Mouse (Mus musculus) heart, embryonic 15.5 days (tissue): Measurements from ENCODE around the gene Nrros. TPM values are rescaled to one million over a fixed set of nuclear protein-coding genes. Genes with fewer than 3 reads are reported as not detected.

Experiments used
- ATAC-seq: fragments of 200-750 bp; cut with Nextera tagmentation; replicated peaks from 2 replicates; pipeline ENCODE4 v1.8.0; 2017; ENCODE audit warnings: low read depth, moderate TSS enrichment; ENCODE audit not compliant: insufficient number of reproducible peaks, insufficient read depth, low FRiP score
- H3K27ac ChIP-seq: fragments of 300-500 bp; sonication (generic); 2 replicates; pipeline ENCODE4 v1.5.1; 2015; ENCODE audit warnings: mild to moderate bottlenecking, inconsistent platforms
- H3K27me3 ChIP-seq: fragments of 300-500 bp; sonication (generic); 2 replicates; pipeline ENCODE4 v1.6.1; 2015; ENCODE audit warnings: inconsistent platforms
- H3K36me3 ChIP-seq: fragments of 300-500 bp; sonication (generic); 2 replicates; pipeline ENCODE4 v1.6.1; 2015; ENCODE audit warnings: mild to moderate bottlenecking, inconsistent platforms
- H3K4me1 ChIP-seq: fragments of 300-500 bp; sonication (generic); replicated peaks from 2 replicates; pipeline ENCODE4 v1.6.1; 2015; ENCODE audit warnings: inconsistent platforms
- H3K4me2 ChIP-seq: fragments of 300-500 bp; sonication (generic); 2 replicates; pipeline ENCODE4 v1.6.1; 2015; ENCODE audit warnings: inconsistent platforms, mild to moderate bottlenecking, moderate library complexity
- H3K4me3 ChIP-seq: fragments of 300-500 bp; sonication (generic); 2 replicates; pipeline ENCODE4 v1.5.1; 2015; ENCODE audit warnings: mild to moderate bottlenecking, inconsistent platforms
- H3K9ac ChIP-seq: fragments of 300-500 bp; sonication (generic); 2 replicates; pipeline ENCODE4 v1.6.1; 2015; ENCODE audit warnings: mild to moderate bottlenecking, inconsistent platforms
- H3K9me3 ChIP-seq: fragments of 300-500 bp; sonication (generic); replicated peaks from 2 replicates; pipeline ENCODE4 v1.6.1; 2016; ENCODE audit warnings: inconsistent platforms
- WGBS: fragments of 180-500 bp; shearing (Covaris S2); methylation state at CpG from one replicate; pipeline ENCODE4 v1.1.7; 2015; ENCODE audit warnings: mixed read lengths; 5-methylcytosine and 5-hydroxymethylcytosine counted together
- polyA plus RNA-seq: library from polyadenylated mRNA; unstranded; fragments of >200 nt; fragmentation: Nextera tagmentation; extraction: Ambion mirVana; gene quantifications from 2 replicates; pipeline ENCODE4 v1.2.1, GENCODE M21; 2015

Nrros gene
- polyA plus RNA-seq, 1 experiment from 2014 or later: 7.6 TPM

- Histone ChIP-seq H3K36me3 (no peaks in the 10 kb centered on the region), H3K4me1 (peaks cover 12% of the 10 kb centered on the region), H3K9me3 (no peaks in the 10 kb centered on the region), H3K4me3 (no peak overlapping the region), H3K9ac (no peak overlapping the region), H3K27me3 (no peaks in the 10 kb centered on the region), H3K27ac (0 out of 2 replicates have a peak overlapping the region, but pooled peaks have one; percentile 2), H3K4me2 (no peak overlapping the region)
- 81% methylated on average over 10 of the region's 10 CpGs for WGBS
- ATAC-seq: no peak
These were observed 51.0 kb downstream of the Nrros start for GRCm38 (mm10) chr16:32114406-32114805.

GRCm38 (mm10) chr16:32113541-32114218 is 51.7 kb downstream of the Nrros start:
- WGBS: 48% methylated on average over 23 of the region's 23 CpGs
- H3K4me1 ChIP-seq: peaks cover 12% of the 10 kb centered on the region
- no peaks in the 10 kb centered on the region for H3K27me3 ChIP-seq
- H3K9ac ChIP-seq: no peak overlapping the region
- peak; percentile 60; the same call in 1 of the 2 replicates for ATAC-seq
- H3K27ac ChIP-seq: peak overlapping the region; percentile 69
- peak overlapping the region; percentile 19; the same call in 1 of the 2 replicates for H3K4me3 ChIP-seq
- H3K36me3 ChIP-seq: no peaks in the 10 kb centered on the region
- H3K9me3 ChIP-seq: no peaks in the 10 kb centered on the region
- peak overlapping the region; percentile 41; the same call in 1 of the 2 replicates for H3K4me2 ChIP-seq

GRCm38 (mm10) chr16:32110951-32111699 is 54.3 kb downstream of the Nrros start:
- Histone ChIP-seq H3K36me3 (peaks cover 8% of the 10 kb centered on the region; the same call in 1 of the 2 replicates), H3K27me3 (no peaks in the 10 kb centered on the region), H3K4me3 (no peak overlapping the region), H3K9ac (no peak overlapping the region), H3K4me2 (no peak overlapping the region), H3K27ac (no peak overlapping the region), H3K4me1 (peaks cover 12% of the 10 kb centered on the region), H3K9me3 (no peaks in the 10 kb centered on the region)
- ATAC-seq: no peak
- WGBS: 68% methylated on average over 15 of the region's 15 CpGs

- Histone ChIP-seq H3K9ac (no peak overlapping the region), H3K4me3 (no peak overlapping the region)
- 76% methylated on average over 2 of the region's 2 CpGs for WGBS
These were observed 56.8 kb downstream of the Nrros start for GRCm38 (mm10) chr16:32108578-32108977.

GRCm38 (mm10) chr16:32108170-32108569 is 57.2 kb downstream of the Nrros start:
- ATAC-seq: no peak
- Histone ChIP-seq H3K4me1 (no peaks in the 10 kb centered on the region), H3K9me3 (no peaks in the 10 kb centered on the region), H3K36me3 (peaks cover 11% of the 10 kb centered on the region; the same call in 1 of the 2 replicates), H3K4me2 (no peak overlapping the region), H3K27ac (no peak overlapping the region), H3K27me3 (no peaks in the 10 kb centered on the region), H3K4me3 (no peak overlapping the region), H3K9ac (no peak overlapping the region)
- WGBS: 70% methylated on average over 7 of the region's 7 CpGs

More at GRCm38 (mm10) chr16:32108578-32108977, 56.8 kb downstream of the Nrros start:
- H3K27me3 ChIP-seq: no peaks in the 10 kb centered on the region
- H3K27ac ChIP-seq: no peak overlapping the region
- no peak overlapping the region for H3K4me2 ChIP-seq
- ATAC-seq: no peak
- H3K9me3 ChIP-seq: no peaks in the 10 kb centered on the region
- H3K36me3 ChIP-seq: peaks cover 10% of the 10 kb centered on the region; the same call in 1 of the 2 replicates
- peaks cover 1% of the 10 kb centered on the region; the same call in 1 of the 2 replicates for H3K4me1 ChIP-seq

GRCm38 (mm10) chr16:32107342-32108045 is 57.9 kb downstream of the Nrros start:
- Histone ChIP-seq H3K27ac (no peak overlapping the region; the same call in 1 of the 2 replicates), H3K36me3 (peaks cover 11% of the 10 kb centered on the region; the same call in 1 of the 2 replicates), H3K9me3 (no peaks in the 10 kb centered on the region), H3K4me2 (no peak overlapping the region), H3K9ac (no peak overlapping the region), H3K4me3 (no peak overlapping the region), H3K27me3 (no peaks in the 10 kb centered on the region), H3K4me1 (no peaks in the 10 kb centered on the region)
- ATAC-seq: no peak
- 82% methylated on average over 12 of the region's 12 CpGs for WGBS

- no peaks in the 10 kb centered on the region for H3K27me3 ChIP-seq
- peaks cover 11% of the 10 kb centered on the region; the same call in 1 of the 2 replicates for H3K36me3 ChIP-seq
- ATAC-seq: no peak
- no peak overlapping the region for H3K9ac ChIP-seq
- no peaks in the 10 kb centered on the region for H3K4me1 ChIP-seq
- 92% methylated on average over 1 of the region's 1 CpGs for WGBS
- no peak overlapping the region for H3K27ac ChIP-seq
- H3K4me3 ChIP-seq: no peak overlapping the region
- H3K9me3 ChIP-seq: no peaks in the 10 kb centered on the region
- no peak overlapping the region for H3K4me2 ChIP-seq
These were observed 59.7 kb downstream of the Nrros start for GRCm38 (mm10) chr16:32105698-32106097.

GRCm38 (mm10) chr16:32102295-32102694 is 63.1 kb downstream of the Nrros start:
- H3K27me3 ChIP-seq: no peaks in the 10 kb centered on the region
- 86% methylated on average over 13 of the region's 13 CpGs for WGBS
- H3K4me1 ChIP-seq: peaks cover 15% of the 10 kb centered on the region
- H3K4me2 ChIP-seq: no peak overlapping the region
- ATAC-seq: no peak
- no peak overlapping the region for H3K9ac ChIP-seq
- H3K4me3 ChIP-seq: no peak overlapping the region
- peaks cover 7% of the 10 kb centered on the region; the same call in 1 of the 2 replicates for H3K36me3 ChIP-seq
- H3K27ac ChIP-seq: no peak overlapping the region
- H3K9me3 ChIP-seq: no peaks in the 10 kb centered on the region

GRCm38 (mm10) chr16:32099638-32100150 is 65.7 kb downstream of the Nrros start, which contains the start of the genes Pigx and Cep19:
TSS of gene Pigx (minus strand) at chr16:32099740.
TSS of gene Cep19 (plus strand) at chr16:32099800.
- ATAC-seq: peak; percentile 95
- under 1% methylated on average over 34 of the region's 34 CpGs for WGBS

GRCm38 (mm10) chr16:32098897-32099637 is 66.3 kb downstream of the Nrros start:
- H3K9me3 ChIP-seq: no peaks in the 10 kb centered on the region

More at GRCm38 (mm10) chr16:32099638-32100150, 65.7 kb downstream of the Nrros start, which contains the start of the genes Pigx and Cep19:
- Histone ChIP-seq H3K27ac (peak within 1 kb of the TSS; percentile 85), H3K4me3 (peak within 1 kb of the TSS; percentile 74), H3K36me3 (peaks cover 12% of the 10 kb centered on the region), H3K9ac (peak within 1 kb of the TSS; percentile 78), H3K4me2 (peak within 1 kb of the TSS; percentile 76), H3K9me3 (no peaks in the 10 kb centered on the region), H3K4me1 (peaks cover 15% of the 10 kb centered on the region), H3K27me3 (no peaks in the 10 kb centered on the region)

More at GRCm38 (mm10) chr16:32098897-32099637, 66.3 kb downstream of the Nrros start:
- Histone ChIP-seq H3K4me3 (peak overlapping the region; percentile 74), H3K27me3 (no peaks in the 10 kb centered on the region), H3K9ac (peak overlapping the region; percentile 78), H3K36me3 (peaks cover 14% of the 10 kb centered on the region), H3K27ac (peak overlapping the region; percentile 85), H3K4me1 (peaks cover 15% of the 10 kb centered on the region), H3K4me2 (peak overlapping the region; percentile 76)
- WGBS: under 1% methylated on average over 39 of the region's 39 CpGs
- peak; percentile 74 for ATAC-seq
